Mouse (Mus musculus) limb, embryonic 15.5 days (tissue): ENCODE data around the gene Fto. TPM values are rescaled to one million over a fixed set of nuclear protein-coding genes. Genes with fewer than 3 reads are reported as not detected.

Source experiments
- ATAC-seq: fragments of 200-750 bp; cut with Nextera tagmentation; 2 replicates; pipeline ENCODE4 v1.8.0; 2017; ENCODE audit warnings: low read depth, moderate TSS enrichment; ENCODE audit not compliant: insufficient number of reproducible peaks, low FRiP score, low TSS enrichment
- H3K27ac ChIP-seq: fragments of 300-500 bp; sonication (generic); 2 replicates; pipeline ENCODE4 v1.5.1; 2015; ENCODE audit warnings: moderate library complexity, mild to moderate bottlenecking, inconsistent platforms
- H3K27me3 ChIP-seq: fragments of 300-500 bp; sonication (generic); 2 replicates; pipeline ENCODE4 v1.6.1; 2015; ENCODE audit warnings: inconsistent platforms
- H3K36me3 ChIP-seq: fragments of 300-500 bp; sonication (generic); 2 replicates; pipeline ENCODE4 v1.6.1; 2015; ENCODE audit warnings: inconsistent platforms
- H3K4me1 ChIP-seq: fragments of 300-500 bp; sonication (generic); 2 replicates; pipeline ENCODE4 v1.6.1; 2015; ENCODE audit warnings: inconsistent platforms
- H3K4me2 ChIP-seq: fragments of 300-500 bp; sonication (generic); 2 replicates; pipeline ENCODE4 v1.6.1; 2015; ENCODE audit warnings: mild to moderate bottlenecking, inconsistent platforms
- H3K4me3 ChIP-seq: fragments of 300-500 bp; sonication (generic); 2 replicates; pipeline ENCODE4 v1.5.1; 2015; ENCODE audit warnings: mild to moderate bottlenecking, inconsistent platforms
- H3K9ac ChIP-seq: fragments of 300-500 bp; sonication (generic); 2 replicates; pipeline ENCODE4 v1.6.1; 2015; ENCODE audit warnings: inconsistent platforms
- H3K9me3 ChIP-seq: fragments of 300-500 bp; sonication (generic); 2 replicates; pipeline ENCODE4 v1.6.1; 2016; ENCODE audit warnings: inconsistent platforms
- WGBS: fragments of 180-500 bp; shearing (Covaris S2); methylation state at CpG from one replicate; pipeline ENCODE4 v1.1.7; 2015; 5-methylcytosine and 5-hydroxymethylcytosine counted together
- polyA plus RNA-seq: library from polyadenylated mRNA; unstranded; fragments of >200 nt; fragmentation: Nextera tagmentation; extraction: Ambion mirVana; gene quantifications from 2 replicates; pipeline ENCODE4 v1.2.1, GENCODE M21; 2015

Fto gene
- polyA plus RNA-seq, 1 experiment from 2014 or later = 97.1 TPM

GRCm38 (mm10) chr8:91615781-91616683 is 302.7 kb downstream of the Fto start:
- H3K27ac ChIP-seq = no peak overlapping the region
- no peak overlapping the region for H3K4me2 ChIP-seq
- peaks cover 52% of the 10 kb centered on the region for H3K27me3 ChIP-seq
- H3K9me3 ChIP-seq = no peaks in the 10 kb centered on the region
- no peak overlapping the region for H3K9ac ChIP-seq
- ATAC-seq = no peak
- 72% methylated on average over 11 of the region's 11 CpGs for WGBS
- H3K4me3 ChIP-seq = no peak overlapping the region
- no peaks in the 10 kb centered on the region for H3K36me3 ChIP-seq
- peaks cover 44% of the 10 kb centered on the region for H3K4me1 ChIP-seq

GRCm38 (mm10) chr8:91617772-91618171 is 304.4 kb downstream of the Fto start:
- H3K27ac ChIP-seq = no peak overlapping the region
- no peak overlapping the region for H3K4me3 ChIP-seq
- H3K27me3 ChIP-seq = peaks cover 60% of the 10 kb centered on the region
- H3K9me3 ChIP-seq = no peaks in the 10 kb centered on the region
- ATAC-seq = no peak
- 76% methylated on average over 5 of the region's 5 CpGs for WGBS
- no peaks in the 10 kb centered on the region for H3K36me3 ChIP-seq
- H3K4me2 ChIP-seq = no peak overlapping the region
- H3K4me1 ChIP-seq = peaks cover 27% of the 10 kb centered on the region
- no peak overlapping the region for H3K9ac ChIP-seq

GRCm38 (mm10) chr8:91622757-91623156 is 309.4 kb downstream of the Fto start:
- Histone ChIP-seq H3K27me3 (peaks cover 78% of the 10 kb centered on the region), H3K4me2 (no peak overlapping the region), H3K4me1 (peaks cover 14% of the 10 kb centered on the region), H3K9me3 (no peaks in the 10 kb centered on the region), H3K9ac (no peak overlapping the region), H3K27ac (no peak overlapping the region), H3K36me3 (no peaks in the 10 kb centered on the region), H3K4me3 (no peak overlapping the region)
- WGBS = 37% methylated on average over 12 of the region's 12 CpGs
- ATAC-seq = no peak

- Histone ChIP-seq H3K4me1 (peaks cover 29% of the 10 kb centered on the region), H3K36me3 (no peaks in the 10 kb centered on the region), H3K4me3 (no peak overlapping the region), H3K27me3 (peaks cover 68% of the 10 kb centered on the region), H3K9me3 (no peaks in the 10 kb centered on the region), H3K9ac (no peak overlapping the region), H3K27ac (no peak overlapping the region), H3K4me2 (no peak overlapping the region)
- 42% methylated on average over 18 of the region's 18 CpGs for WGBS
- ATAC-seq = no peak
Measured at GRCm38 (mm10) chr8:91625686-91626558, 312.6 kb downstream of the Fto start.

GRCm38 (mm10) chr8:91629594-91629993 is 316.3 kb downstream of the Fto start:
- H3K9ac ChIP-seq = no peak overlapping the region
- no peaks in the 10 kb centered on the region for H3K9me3 ChIP-seq
- H3K4me1 ChIP-seq = peaks cover 29% of the 10 kb centered on the region
- H3K4me2 ChIP-seq = no peak overlapping the region; the same call in 1 of the 2 replicates
- no peak overlapping the region; the same call in 1 of the 2 replicates for H3K4me3 ChIP-seq
- 25% methylated on average over 14 of the region's 14 CpGs for WGBS
- H3K27ac ChIP-seq = no peak overlapping the region
- no peak for ATAC-seq
- no peaks in the 10 kb centered on the region; the same call in 1 of the 2 replicates for H3K36me3 ChIP-seq
- peaks cover 54% of the 10 kb centered on the region for H3K27me3 ChIP-seq

- peaks cover 25% of the 10 kb centered on the region for H3K4me1 ChIP-seq
Measured at GRCm38 (mm10) chr8:91630320-91631033, 317.2 kb downstream of the Fto start.

GRCm38 (mm10) chr8:91632411-91632810 is 319.1 kb downstream of the Fto start:
- peaks cover 6% of the 10 kb centered on the region for H3K36me3 ChIP-seq
- H3K4me1 ChIP-seq = peaks cover 15% of the 10 kb centered on the region
- peaks cover 30% of the 10 kb centered on the region for H3K27me3 ChIP-seq
- H3K27ac ChIP-seq = no peak overlapping the region
- H3K9me3 ChIP-seq = no peaks in the 10 kb centered on the region
- no peak for ATAC-seq
- H3K4me3 ChIP-seq = no peak overlapping the region
- no peak overlapping the region for H3K4me2 ChIP-seq
- H3K9ac ChIP-seq = no peak overlapping the region
- 90% methylated on average over 8 of the region's 8 CpGs for WGBS

More at GRCm38 (mm10) chr8:91630320-91631033, 317.2 kb downstream of the Fto start:
- no peak for ATAC-seq
- peaks cover 3% of the 10 kb centered on the region for H3K36me3 ChIP-seq
- H3K9me3 ChIP-seq = no peaks in the 10 kb centered on the region
- H3K4me3 ChIP-seq = no peak overlapping the region
- no peak overlapping the region for H3K27ac ChIP-seq
- no peak overlapping the region for H3K4me2 ChIP-seq
- H3K27me3 ChIP-seq = peaks cover 47% of the 10 kb centered on the region
- no peak overlapping the region for H3K9ac ChIP-seq
- WGBS = 40% methylated on average over 16 of the region's 16 CpGs

GRCm38 (mm10) chr8:91635406-91635805 is 322.1 kb downstream of the Fto start:
- WGBS = 90% methylated on average over 4 of the region's 4 CpGs
- Histone ChIP-seq H3K9ac (no peak overlapping the region), H3K27ac (no peak overlapping the region), H3K4me1 (peaks cover 3% of the 10 kb centered on the region; the same call in 1 of the 2 replicates), H3K4me2 (no peak overlapping the region), H3K36me3 (peaks cover 6% of the 10 kb centered on the region), H3K27me3 (peaks cover 10% of the 10 kb centered on the region; the same call in 1 of the 2 replicates), H3K4me3 (no peak overlapping the region), H3K9me3 (no peaks in the 10 kb centered on the region)
- ATAC-seq = no peak

GRCm38 (mm10) chr8:91636887-91637286 is 323.6 kb downstream of the Fto start:
- Histone ChIP-seq H3K27me3 (peaks cover 7% of the 10 kb centered on the region; the same call in 1 of the 2 replicates), H3K4me1 (no peaks in the 10 kb centered on the region)
- no peak for ATAC-seq

GRCm38 (mm10) chr8:91637684-91638083 is 324.4 kb downstream of the Fto start:
- Histone ChIP-seq H3K36me3 (peaks cover 6% of the 10 kb centered on the region), H3K4me3 (no peak overlapping the region), H3K9ac (no peak overlapping the region), H3K27ac (no peak overlapping the region), H3K27me3 (0 out of 2 replicates have a peak, but pooled peaks cover 3% of the 10 kb centered on the region), H3K4me1 (no peaks in the 10 kb centered on the region), H3K4me2 (no peak overlapping the region), H3K9me3 (no peaks in the 10 kb centered on the region)
- no peak for ATAC-seq
- WGBS = 91% methylated on average over 9 of the region's 9 CpGs

More at GRCm38 (mm10) chr8:91636887-91637286, 323.6 kb downstream of the Fto start:
- 68% methylated on average over 6 of the region's 6 CpGs for WGBS
- Histone ChIP-seq H3K9ac (no peak overlapping the region), H3K27ac (no peak overlapping the region), H3K36me3 (peaks cover 6% of the 10 kb centered on the region), H3K9me3 (no peaks in the 10 kb centered on the region), H3K4me3 (no peak overlapping the region), H3K4me2 (no peak overlapping the region)

- Histone ChIP-seq H3K4me2 (no peak overlapping the region), H3K27me3 (0 out of 2 replicates have a peak, but pooled peaks cover 3% of the 10 kb centered on the region)
Measured at GRCm38 (mm10) chr8:91638256-91638655, 324.9 kb downstream of the Fto start.

More at GRCm38 (mm10) chr8:91638256-91638655, 324.9 kb downstream of the Fto start:
- no peak overlapping the region for H3K27ac ChIP-seq
- H3K36me3 ChIP-seq = peaks cover 6% of the 10 kb centered on the region
- no peak for ATAC-seq
- WGBS = 80% methylated on average over 12 of the region's 12 CpGs
- H3K4me3 ChIP-seq = no peak overlapping the region
- H3K9ac ChIP-seq = no peak overlapping the region
- H3K9me3 ChIP-seq = no peaks in the 10 kb centered on the region
- H3K4me1 ChIP-seq = no peaks in the 10 kb centered on the region
